Mouse (Mus musculus) MEL (cell line): ENCODE measurements at regions not wholly inside any gene's neighbourhood (a gene's known extent, or its start where the extent isn't known, plus 50 kb on each side); places are given as distances from the start of the nearest gene placed in this dataset.

Source experiments
- DNase-seq: peaks from one replicate; pipeline ENCODE4 v3.0.0; 2011; ENCODE audit warnings: low read depth, low spot score
- H3K27ac ChIP-seq: 2 replicates; pipeline ENCODE4 v1.5.1; 2012; ENCODE audit warnings: low read depth, mild to moderate bottlenecking, control low read depth, low read length, moderate library complexity; ENCODE audit not compliant: control insufficient read depth
- H3K27me3 ChIP-seq, 2 experiments: fragments of 150-350 bp in 1 of 2; sonication (generic) in 1 of 2; 2 replicates each; pipeline ENCODE4 v1.6.1; 2012; ENCODE audit warnings: low read length in 2 of 2, mild to moderate bottlenecking in 2 of 2, improper control_type of control experiment in 1 of 2, moderate library complexity in 1 of 2; ENCODE audit not compliant: insufficient read depth in 2 of 2, control insufficient read depth in 1 of 2
- H3K36me3 ChIP-seq, 2 experiments: 2 replicates each; pipeline ENCODE4 v1.6.1; 2012 to 2014; ENCODE audit warnings: low read length in 2 of 2, improper control_type of control experiment in 1 of 2, inconsistent platforms in 1 of 2, mild to moderate bottlenecking in 1 of 2; ENCODE audit not compliant: insufficient read depth in 2 of 2, control insufficient read depth in 1 of 2
- H3K4me1 ChIP-seq, 2 experiments: fragments of 150-350 bp in 1 of 2; sonication (generic) in 1 of 2; 2 replicates each; pipeline ENCODE4 v1.6.1; 2012; ENCODE audit warnings: low read length in 2 of 2, improper control_type of control experiment in 1 of 2, mild to moderate bottlenecking in 1 of 2; ENCODE audit not compliant: insufficient read depth in 2 of 2, control insufficient read depth in 1 of 2
- H3K4me3 ChIP-seq, 2 experiments: fragments of 150-350 bp in 1 of 2; sonication (generic) in 1 of 2; 2 replicates each; pipeline ENCODE4 v1.5.1; 2012; ENCODE audit warnings: low read depth in 2 of 2, low read length in 2 of 2, mild to moderate bottlenecking in 2 of 2, moderate library complexity in 2 of 2, control low read depth in 1 of 2, improper control_type of control experiment in 1 of 2; ENCODE audit not compliant: control insufficient read depth in 1 of 2, insufficient read depth in 1 of 2
- H3K79me2 ChIP-seq: 2 replicates; pipeline ENCODE4 v1.6.1; 2012; ENCODE audit warnings: mild to moderate bottlenecking, low read length, moderate library complexity; ENCODE audit not compliant: control insufficient read depth, poor library complexity, insufficient read depth
- H3K9ac ChIP-seq: 2 replicates; pipeline ENCODE4 v1.6.1; 2012; ENCODE audit warnings: low read depth, mild to moderate bottlenecking, control low read depth, low read length, moderate library complexity; ENCODE audit not compliant: control insufficient read depth, poor library complexity, severe bottlenecking
- H3K9me3 ChIP-seq: fragments of 150-350 bp; sonication (generic); replicated peaks from 2 replicates; pipeline ENCODE4 v1.6.1; 2012; ENCODE audit warnings: mild to moderate bottlenecking, low read length, improper control_type of control experiment, moderate library complexity; ENCODE audit not compliant: insufficient read depth
- BHLHE40 ChIP-seq: IDR thresholded peaks from 2 replicates; pipeline ENCODE4 v1.6.1; 2012; ENCODE audit warnings: low read depth, mild to moderate bottlenecking, inconsistent platforms, low read length, improper control_type of control experiment, borderline replicate concordance
- CHD1 ChIP-seq: IDR thresholded peaks from 2 replicates; pipeline ENCODE4 v1.6.1; 2012; ENCODE audit warnings: low read depth, mild to moderate bottlenecking, inconsistent platforms, low read length, improper control_type of control experiment
- CHD2 ChIP-seq: IDR thresholded peaks from 2 replicates; pipeline ENCODE4 v1.6.1; 2011; ENCODE audit warnings: low read length, improper control_type of control experiment
- CTCF ChIP-seq, 3 experiments: IDR thresholded peaks in 2 of 3; conservative IDR thresholded peaks in 1 of 3; 2 replicates each; pipeline ENCODE4 v1.5.1; 2011 to 2012; ENCODE audit warnings: low read length in 3 of 3, low read depth in 2 of 3, mild to moderate bottlenecking in 2 of 3, improper control_type of control experiment in 1 of 3, inconsistent platforms in 1 of 3, mixed read lengths in 1 of 3, moderate library complexity in 1 of 3; ENCODE audit not compliant: control insufficient read depth in 1 of 3, insufficient read depth in 1 of 3, poor library complexity in 1 of 3, severe bottlenecking in 1 of 3
- ELF1 ChIP-seq: IDR thresholded peaks from 2 replicates; pipeline ENCODE4 v1.6.1; 2014; ENCODE audit warnings: low read depth, mild to moderate bottlenecking, inconsistent platforms, low read length, improper control_type of control experiment, moderate library complexity
- EP300 ChIP-seq, 2 experiments: IDR thresholded peaks; 2 replicates each; pipeline ENCODE4 v1.6.1; 2011; ENCODE audit warnings: improper control_type of control experiment in 2 of 2, low read length in 2 of 2, low read depth in 1 of 2, mild to moderate bottlenecking in 1 of 2
- ETS1 ChIP-seq: IDR thresholded peaks from 2 replicates; pipeline ENCODE4 v1.6.1; 2012; ENCODE audit warnings: low read depth, mild to moderate bottlenecking, inconsistent platforms, low read length, improper control_type of control experiment, moderate library complexity
- GATA1 ChIP-seq: IDR thresholded peaks from 2 replicates; pipeline ENCODE4 v1.6.1; 2011; ENCODE audit warnings: low read depth, low read length, improper control_type of control experiment
- HCFC1 ChIP-seq: IDR thresholded peaks from 2 replicates; pipeline ENCODE4 v1.6.1; 2012; ENCODE audit warnings: low read depth, mild to moderate bottlenecking, inconsistent platforms, low read length, improper control_type of control experiment, moderate library complexity
- MAX ChIP-seq: IDR thresholded peaks from 2 replicates; pipeline ENCODE4 v1.6.1; 2011; ENCODE audit warnings: low read length, improper control_type of control experiment
- MEF2A ChIP-seq: IDR thresholded peaks from 2 replicates; pipeline ENCODE4 v1.6.1; 2014; ENCODE audit warnings: low read depth, mild to moderate bottlenecking, inconsistent platforms, low read length, improper control_type of control experiment; ENCODE audit not compliant: poor library complexity, insufficient replicate concordance, severe bottlenecking; ENCODE audit errors: extremely low read depth
- MXI1 ChIP-seq: IDR thresholded peaks from 2 replicates; pipeline ENCODE4 v1.6.1; 2011; ENCODE audit warnings: mild to moderate bottlenecking, low read depth, low read length, improper control_type of control experiment
- MYB ChIP-seq: IDR thresholded peaks from 2 replicates; pipeline ENCODE4 v1.6.1; 2011; ENCODE audit warnings: mild to moderate bottlenecking, low read depth, low read length, improper control_type of control experiment
- MYC ChIP-seq: IDR thresholded peaks from 2 replicates; pipeline ENCODE4 v1.6.1; 2011; ENCODE audit warnings: low read depth, mild to moderate bottlenecking, low read length, improper control_type of control experiment, moderate library complexity
- NELFE ChIP-seq: IDR thresholded peaks from 2 replicates; pipeline ENCODE4 v1.6.1; 2011; ENCODE audit warnings: low read depth, low read length, improper control_type of control experiment
- NRF1 ChIP-seq: IDR thresholded peaks from 2 replicates; pipeline ENCODE4 v1.6.1; 2014; ENCODE audit warnings: low read depth, mild to moderate bottlenecking, inconsistent platforms, low read length, improper control_type of control experiment, moderate library complexity; ENCODE audit not compliant: poor library complexity, insufficient read depth, severe bottlenecking
- POLR2A ChIP-seq, 2 experiments: IDR thresholded peaks; 2 replicates each; pipeline ENCODE4 v1.6.1; 2011 to 2012; ENCODE audit warnings: low read length in 2 of 2, mild to moderate bottlenecking in 2 of 2, control low read depth in 1 of 2, improper control_type of control experiment in 1 of 2, low read depth in 1 of 2, moderate library complexity in 1 of 2; ENCODE audit not compliant: control insufficient read depth in 1 of 2, insufficient read depth in 1 of 2, poor library complexity in 1 of 2
- POLR2AphosphoS5 ChIP-seq: IDR thresholded peaks from 2 replicates; pipeline ENCODE4 v1.6.1; 2012; ENCODE audit warnings: low read depth, borderline replicate concordance, mild to moderate bottlenecking, inconsistent platforms, low read length, moderate library complexity, mixed read lengths
- RAD21 ChIP-seq: IDR thresholded peaks from 2 replicates; pipeline ENCODE4 v1.6.1; 2011; ENCODE audit warnings: mild to moderate bottlenecking, low read depth, low read length, improper control_type of control experiment
- RCOR1 ChIP-seq: IDR thresholded peaks from 2 replicates; pipeline ENCODE4 v1.6.1; 2012; ENCODE audit warnings: low read depth, mild to moderate bottlenecking, inconsistent platforms, low read length, improper control_type of control experiment
- TAL1 ChIP-seq: IDR thresholded peaks from 2 replicates; pipeline ENCODE4 v1.6.1; 2012; ENCODE audit warnings: mild to moderate bottlenecking, inconsistent platforms, low read length, moderate library complexity, mixed read lengths
- TCF12 ChIP-seq: IDR thresholded peaks from 2 replicates; pipeline ENCODE4 v1.6.1; 2014; ENCODE audit warnings: low read depth, mild to moderate bottlenecking, inconsistent platforms, low read length, improper control_type of control experiment, moderate library complexity
- ZC3H11A ChIP-seq: IDR thresholded peaks from 2 replicates; pipeline ENCODE4 v1.6.1; 2012; ENCODE audit warnings: low read depth, mild to moderate bottlenecking, inconsistent platforms, low read length, improper control_type of control experiment
- ZKSCAN1 ChIP-seq: IDR thresholded peaks from 2 replicates; pipeline ENCODE4 v1.6.1; 2012; ENCODE audit warnings: low read depth, mild to moderate bottlenecking, inconsistent platforms, low read length, improper control_type of control experiment, moderate library complexity
- ZNF384 ChIP-seq: IDR thresholded peaks from 2 replicates; pipeline ENCODE4 v1.6.1; 2012; ENCODE audit warnings: low read depth, mild to moderate bottlenecking, inconsistent platforms, low read length, improper control_type of control experiment

- TF ChIP-seq MXI1, result no peak
- no peak for TF ChIP-seq GATA1
- no peak for TF ChIP-seq MAX
- TF ChIP-seq NELFE, result no peak
- no peak for TF ChIP-seq NRF1
- TF ChIP-seq POLR2A (IDR thresholded peaks at IDR 0.05; ENCODE audit: control insufficient read depth in 1 of 2, insufficient read depth in 1 of 2, low read depth in 1 of 2, low read length in 2 of 2, poor library complexity in 1 of 2), result no peak
- no peak for TF ChIP-seq BHLHE40
- no peak for TF ChIP-seq ZKSCAN1
- TF ChIP-seq EP300 (IDR thresholded peaks at IDR 0.05; ENCODE audit: low read depth in 1 of 2, low read length in 2 of 2), result no peak
- TF ChIP-seq ELF1, result no peak
- no peak for TF ChIP-seq HCFC1
- no peak for TF ChIP-seq POLR2AphosphoS5
- TF ChIP-seq RAD21, result no peak
- no peak for TF ChIP-seq CHD2
- no peak for TF ChIP-seq ETS1
- DNase-seq, result no peak
- no peak overlapping the region for H3K9ac ChIP-seq
- no peaks in the 10 kb centered on the region for H3K36me3 ChIP-seq
- H3K4me1 ChIP-seq, result no peaks in the 10 kb centered on the region
- no peak overlapping the region for H3K4me3 ChIP-seq
- no peaks in the 10 kb centered on the region for H3K27me3 ChIP-seq
- H3K9me3 ChIP-seq, result no peaks in the 10 kb centered on the region
- H3K79me2 ChIP-seq, result no peaks in the 10 kb centered on the region
- H3K27ac ChIP-seq, result no peak overlapping the region
Measured at GRCm38 (mm10) chr4:131425311-131425710, 412.8 kb downstream of the Ptpru start.

- no peaks in the 10 kb centered on the region for H3K9me3 ChIP-seq
- H3K9ac ChIP-seq, result no peak overlapping the region
- TF ChIP-seq RCOR1, result no peak
- no peak for TF ChIP-seq ZC3H11A
- no peak for TF ChIP-seq GATA1
- no peak for TF ChIP-seq TCF12
- TF ChIP-seq ZNF384, result no peak
- TF ChIP-seq RAD21, result no peak
- no peak for TF ChIP-seq MEF2A
- no peak for TF ChIP-seq TAL1
- no peak for TF ChIP-seq MYB
- TF ChIP-seq POLR2AphosphoS5, result no peak
- TF ChIP-seq ZKSCAN1, result no peak
- no peak for TF ChIP-seq NRF1
- TF ChIP-seq MYC, result no peak
- TF ChIP-seq EP300 (IDR thresholded peaks at IDR 0.05; ENCODE audit: low read depth in 1 of 2, low read length in 2 of 2), result no peak
- no peak for TF ChIP-seq CHD1
- no peak for TF ChIP-seq CTCF (IDR thresholded peaks at IDR 0.05 in 2 of 3, conservative IDR thresholded peaks at IDR 0.05 in 1 of 3; ENCODE audit: control insufficient read depth in 1 of 3, insufficient read depth in 1 of 3, low read depth in 2 of 3, low read length in 3 of 3, poor library complexity in 1 of 3, severe bottlenecking in 1 of 3)
- TF ChIP-seq, all 39 proteins: peak for 0
- H3K27ac ChIP-seq, result no peak overlapping the region
- no peaks in the 10 kb centered on the region for H3K27me3 ChIP-seq
- H3K4me3 ChIP-seq, result no peak overlapping the region
- H3K36me3 ChIP-seq, result no peaks in the 10 kb centered on the region
- no peaks in the 10 kb centered on the region for H3K79me2 ChIP-seq
- no peaks in the 10 kb centered on the region for H3K4me1 ChIP-seq
- DNase-seq, result no peak
Measured at GRCm38 (mm10) chr4:131427871-131428270, 410.2 kb downstream of the Ptpru start.
